Comparison of ENCODE assay signal across 8 mouse cellular contexts in the genomic region with DNA sequence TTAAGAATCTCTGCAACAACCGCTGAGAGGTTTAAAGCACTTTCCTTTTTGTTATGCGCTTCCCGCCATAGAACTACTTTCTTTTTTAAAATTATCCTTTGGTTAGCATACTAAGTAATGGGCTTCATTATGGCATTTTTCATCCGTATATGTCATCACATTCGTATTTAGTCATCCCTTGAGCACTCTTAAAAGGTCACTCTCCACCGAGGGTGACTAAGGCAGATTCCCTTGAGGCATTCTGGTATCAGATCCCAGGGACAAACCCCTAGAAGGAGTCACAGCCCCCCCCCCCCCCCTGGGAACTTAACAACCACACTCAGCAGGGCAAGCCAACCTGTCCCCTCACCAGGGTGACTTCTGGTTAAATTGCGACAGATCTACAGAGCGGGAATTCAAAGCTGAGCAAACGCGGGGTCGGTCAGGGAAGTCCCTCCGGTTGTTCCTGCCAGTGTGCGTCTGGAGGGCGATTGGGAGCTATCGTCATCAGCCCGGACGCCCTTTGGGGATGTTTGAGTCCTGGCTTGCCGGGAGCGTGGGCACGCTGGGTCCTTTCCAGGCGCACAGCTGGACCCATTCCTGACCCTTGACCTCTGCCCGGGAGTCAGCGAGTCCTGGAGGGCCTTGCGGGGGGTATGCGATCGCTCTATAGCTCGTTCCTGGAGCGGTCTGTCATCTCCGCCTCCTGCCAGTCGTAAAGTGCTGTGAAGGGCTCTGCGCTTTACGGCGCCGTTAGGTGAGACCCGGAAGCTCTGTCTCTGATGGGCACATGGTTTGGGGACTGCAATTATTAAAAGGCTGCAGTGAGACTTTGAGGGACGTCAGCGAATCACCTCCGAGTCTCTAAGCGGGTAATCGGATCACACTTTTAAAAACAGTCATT. TPM values are rescaled to one million over a fixed set of nuclear protein-coding genes. Genes with fewer than 3 reads are reported as not detected.
DNase-seq lines count a peak whose midpoint lies in the region; ATAC-seq and TF ChIP-seq lines count a peak whose summit lies in the region.

A gene (plus strand): TSS at position 411 of the 883 bp plus-strand sequence.

- peak; percentile 81 for ATAC-seq in CD4-positive, CD25-positive, alpha-beta regulatory T cell, adult 4 months
- peak; percentile 91 for ATAC-seq in heart, embryonic 15.5 days (replicated peaks; ENCODE audit: insufficient number of reproducible peaks, insufficient read depth, low FRiP score, low read depth)
- ATAC-seq in liver, embryonic 14.5 days (ENCODE audit: insufficient read depth): peak; percentile 96
- ATAC-seq in neural tube, embryonic 11.5 days (ENCODE audit: insufficient read depth, low FRiP score, low TSS enrichment): peak; percentile 89
- peak; percentile 93 for ATAC-seq in stomach, postnatal 0 days (ENCODE audit: low FRiP score, low TSS enrichment)

- H3K4me1 ChIP-seq in heart, embryonic 15.5 days (replicated peaks): peaks cover 6% of the 10 kb centered on the region
- H3K4me1 ChIP-seq in liver, embryonic 14.5 days (replicated peaks; ENCODE audit: control insufficient read depth in 2 of 2, insufficient read depth in 2 of 2, low read length in 1 of 2): peaks cover 0 to 2% of the 10 kb centered on the region in 2 experiments; a peak in 2 of 4 replicates
- H3K4me1 ChIP-seq in neural tube, embryonic 11.5 days (ENCODE audit: control insufficient read depth, insufficient read depth, low read length): 0 out of 2 replicates have a peak, but pooled peaks cover 3% of the 10 kb centered on the region
- H3K4me1 ChIP-seq in stomach, postnatal 0 days (replicated peaks; ENCODE audit: control insufficient read depth, insufficient read depth): no peaks in the 10 kb centered on the region

- no peak for TF ChIP-seq CTCF in liver, embryonic 14.5 days (IDR thresholded peaks at IDR 0.05; ENCODE audit: low read depth)
- 0 out of 2 replicates have a peak, but pooled peaks have one; percentile 5 for TF ChIP-seq CTCF in stomach, postnatal 0 days (IDR thresholded peaks at IDR 0.05; ENCODE audit: low read depth)

- H3K9me3 ChIP-seq in heart, embryonic 15.5 days (replicated peaks): no peaks in the 10 kb centered on the region
- no peaks in the 10 kb centered on the region for H3K9me3 ChIP-seq in liver, embryonic 14.5 days (ENCODE audit: control insufficient read depth, low read length)
- no peaks in the 10 kb centered on the region for H3K9me3 ChIP-seq in neural tube, embryonic 11.5 days (ENCODE audit: control insufficient read depth, low read length)
- H3K9me3 ChIP-seq in stomach, postnatal 0 days (ENCODE audit: control insufficient read depth, low read length): no peaks in the 10 kb centered on the region

- H3K9ac ChIP-seq in heart, embryonic 15.5 days: peak within 1 kb of the TSS; percentile 69
- peak within 1 kb of the TSS; percentile 77 for H3K9ac ChIP-seq in liver, embryonic 14.5 days (replicated peaks)
- H3K9ac ChIP-seq in neural tube, embryonic 11.5 days (ENCODE audit: low read length): peak within 1 kb of the TSS; percentile 61
- H3K9ac ChIP-seq in stomach, postnatal 0 days (ENCODE audit: low read length): peak within 1 kb of the TSS; percentile 74

- DNase-seq in c-Kit-negative CD71-positive TER-119-positive erythroid progenitor cells, embryonic 14.5 days (ENCODE audit: low read depth, low spot score): peak; percentile 82
- DNase-seq in fibroblast of lung, adult 2 months (ENCODE audit: low read depth): peak; percentile 81
- DNase-seq in kidney, postnatal 25 days: peak; percentile 91 to 95
- DNase-seq in liver, embryonic 14.5 days (ENCODE audit: low read depth in 3 of 3, low spot score in 3 of 3): peak; percentile 81 to 84 (median 83)
- peak; percentile 91 for DNase-seq in neural tube, embryonic 11.5 days (ENCODE audit: low spot score)
- peak; percentile 88 for DNase-seq in stomach, postnatal 0 days (ENCODE audit: low spot score)

- H3K4me2 ChIP-seq in heart, embryonic 15.5 days: peak within 1 kb of the TSS; percentile 80
- peak within 1 kb of the TSS; percentile 80 for H3K4me2 ChIP-seq in liver, embryonic 14.5 days (ENCODE audit: low read depth)
- H3K4me2 ChIP-seq in neural tube, embryonic 11.5 days (ENCODE audit: low read depth): peak within 1 kb of the TSS; percentile 83
- H3K4me2 ChIP-seq in stomach, postnatal 0 days (replicated peaks; ENCODE audit: low read depth): peak within 1 kb of the TSS; percentile 77

- WGBS in heart, embryonic 15.5 days: under 1% methylated on average over 40 of the region's 40 CpGs
- WGBS in liver, embryonic 14.5 days (ENCODE audit: insufficient replicate concordance): 1% methylated on average over 40 of the region's 40 CpGs
- WGBS in neural tube, embryonic 11.5 days: 1% methylated on average over 40 of the region's 40 CpGs
- WGBS in stomach, postnatal 0 days: under 1% methylated on average over 40 of the region's 40 CpGs

- no peaks in the 10 kb centered on the region for H3K27me3 ChIP-seq in heart, embryonic 15.5 days
- H3K27me3 ChIP-seq in liver, embryonic 14.5 days (ENCODE audit: control insufficient read depth, insufficient read depth, low read length): no peaks in the 10 kb centered on the region
- no peaks in the 10 kb centered on the region for H3K27me3 ChIP-seq in neural tube, embryonic 11.5 days (ENCODE audit: control insufficient read depth, insufficient read depth, low read length)
- H3K27me3 ChIP-seq in stomach, postnatal 0 days (ENCODE audit: control insufficient read depth, insufficient read depth, low read length): no peaks in the 10 kb centered on the region

- no peak for TF ChIP-seq EP300 in liver, embryonic 14.5 days (IDR thresholded peaks at IDR 0.05; ENCODE audit: low read depth)
- no peak for TF ChIP-seq EP300 in stomach, postnatal 0 days (optimal IDR thresholded peaks at IDR 0.05)

- peak within 1 kb of the TSS; percentile 86 for H3K27ac ChIP-seq in heart, embryonic 15.5 days
- peak within 1 kb of the TSS; percentile 47 for H3K27ac ChIP-seq in liver, embryonic 14.5 days
- H3K27ac ChIP-seq in neural tube, embryonic 11.5 days (ENCODE audit: low read depth, low read length): peak within 1 kb of the TSS; percentile 67
- H3K27ac ChIP-seq in stomach, postnatal 0 days (replicated peaks): peak within 1 kb of the TSS; percentile 89

- H3K4me3 ChIP-seq in heart, embryonic 15.5 days: peak within 1 kb of the TSS; percentile 73
- H3K4me3 ChIP-seq in liver, embryonic 14.5 days (ENCODE audit: insufficient read depth in 1 of 2, low read depth in 2 of 2, low read length in 2 of 2): peak within 1 kb of the TSS; percentile 84 to 99
- H3K4me3 ChIP-seq in neural tube, embryonic 11.5 days (ENCODE audit: low read depth, low read length): peak within 1 kb of the TSS; percentile 80
- peak within 1 kb of the TSS; percentile 83 for H3K4me3 ChIP-seq in stomach, postnatal 0 days (ENCODE audit: low read depth, low read length)

- H3K36me3 ChIP-seq in heart, embryonic 15.5 days: 0 out of 2 replicates have a peak, but pooled peaks cover 1% of the 10 kb centered on the region
- H3K36me3 ChIP-seq in liver, embryonic 14.5 days (replicated peaks; ENCODE audit: control insufficient read depth, insufficient read depth, low read depth): no peaks in the 10 kb centered on the region; the same call in 1 of the 2 replicates
- no peaks in the 10 kb centered on the region for H3K36me3 ChIP-seq in neural tube, embryonic 11.5 days (ENCODE audit: control insufficient read depth, insufficient read depth, low read length)
- no peaks in the 10 kb centered on the region for H3K36me3 ChIP-seq in stomach, postnatal 0 days (ENCODE audit: control insufficient read depth, insufficient read depth, low read length)

RNA-seq across cellular contexts. Expression of the gene that starts here (rescaled TPM):
- 100 to 1,000 TPM in 1 of 2 experiments, 10 to 100 TPM in 1; 98.6 to 119 TPM for polyA plus RNA-seq in CD4-positive, CD25-positive, alpha-beta regulatory T cell, adult 4 months (2017; shearing (Covaris generic))
- polyA plus RNA-seq in heart, embryonic 15.5 days (2015; fragmentation: Nextera tagmentation; extraction: Ambion mirVana): 15.2 and 22.0 TPM in 2 replicates
- polyA plus RNA-seq in liver, embryonic 14.5 days (2012; rRNA removed): 6.4 and 10.2 TPM in 2 replicates
- 15.0 and 16.2 TPM in 2 replicates for polyA plus RNA-seq in liver, embryonic 14.5 days (2014; fragmentation: Nextera tagmentation; extraction: Ambion mirVana)
- 28.6 and 31.1 TPM in 2 replicates for polyA plus RNA-seq in neural tube, embryonic 11.5 days (2014; fragmentation: Nextera tagmentation; extraction: Ambion mirVana)
- 18.2 and 20.4 TPM in 2 replicates for polyA plus RNA-seq in stomach, postnatal 0 days (2015; fragmentation: Nextera tagmentation; extraction: Ambion mirVana)

Comparison
In these comparisons a context has a peak if more than half of its experiments do, and no peak if none do; other contexts are left out.
1. Peak in every context shown above with its lines: DNase-seq, ATAC-seq, H3K4me3 ChIP-seq and H3K27ac ChIP-seq.